Mouse (Mus musculus) MEL-GATA-1-ER (cell line): ENCODE measurements at regions not wholly inside any gene's neighbourhood (a gene's known extent, or its start where the extent isn't known, plus 50 kb on each side); places are given as distances from the start of the nearest gene placed in this dataset.

ENCODE experiments used
- DNase-seq: peaks from one replicate; pipeline ENCODE4 v3.0.0-alpha.2; 2012; ENCODE audit warnings: low read depth; ENCODE audit errors: extremely low read depth

- DNase-seq: no peak
These were observed 53.4 kb upstream of the Nap1l1 start for GRCm38 (mm10) chr10:111419375-111420194.

- DNase-seq: no peak
These were observed 52.7 kb upstream of the Nap1l1 start for GRCm38 (mm10) chr10:111420195-111420838.

GRCm38 (mm10) chr10:111422057-111422456 lies 51.0 kb upstream of the Nap1l1 start:
- no peak for DNase-seq

DNA sequence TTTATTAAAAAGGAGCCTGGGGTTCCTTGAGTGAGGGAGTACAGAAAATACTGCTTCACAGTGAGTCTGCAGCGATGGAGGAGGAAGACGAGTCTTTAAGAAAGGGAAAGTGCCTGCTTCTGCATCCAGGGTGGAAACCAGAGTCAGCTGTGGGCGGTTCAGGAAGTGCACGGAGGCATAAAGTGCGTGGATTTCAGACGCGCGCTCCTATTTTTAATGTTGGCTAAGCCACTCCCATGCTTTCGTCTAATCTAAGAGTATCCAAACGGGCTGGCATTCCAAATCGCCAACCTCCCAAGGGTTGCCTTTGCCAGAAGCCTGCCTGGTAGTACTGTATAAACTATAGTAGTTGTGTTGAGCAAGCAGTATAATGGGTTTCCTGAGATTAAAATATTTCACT lies 50.4 kb upstream of the Nap1l1 start:
- no peak for DNase-seq
